Mouse (Mus musculus) E14TG2a.4 (cell line): ENCODE data around the gene Sult6b2.

ENCODE experiments used
- CTCF ChIP-seq: conservative IDR thresholded peaks from 2 replicates; pipeline ENCODE4 v1.5.1; 2014; ENCODE audit warnings: low read length
- NANOG ChIP-seq: IDR thresholded peaks from 2 replicates; pipeline ENCODE4 v1.6.1; 2014; ENCODE audit warnings: borderline replicate concordance, low read length, mixed read lengths
- POU5F1 ChIP-seq: IDR thresholded peaks from 2 replicates; pipeline ENCODE4 v1.6.1; 2014; ENCODE audit warnings: low read length, borderline replicate concordance

DNA sequence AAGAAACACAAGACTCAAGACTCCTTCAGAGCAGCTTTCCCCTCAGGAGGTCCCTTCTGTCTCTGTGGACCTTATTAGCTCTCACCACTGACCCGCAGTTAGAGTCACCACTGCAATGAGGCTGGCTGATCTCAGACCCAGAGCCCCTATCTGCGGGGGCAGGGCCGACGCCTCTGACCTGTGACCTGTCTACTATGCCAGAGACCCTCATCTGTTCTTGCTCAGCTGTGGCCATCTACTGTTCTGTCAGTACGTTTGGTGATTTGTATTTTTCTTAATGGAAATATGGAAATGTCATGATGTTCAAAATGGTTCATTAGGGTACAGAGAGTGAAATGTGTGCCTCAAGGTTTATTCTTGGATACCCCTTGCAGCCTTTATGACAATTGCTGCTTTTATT, 45.0 kb upstream of the Sult6b2 start:
- TF ChIP-seq CTCF (no peak), POU5F1 (no peak), NANOG (no peak)
